Mouse (Mus musculus) mouse trophoblast stem cell (cell line): ENCODE measurements at regions not wholly inside any gene's neighbourhood (a gene's known extent, or its start where the extent isn't known, plus 50 kb on each side); places are given as distances from the start of the nearest gene placed in this dataset.

Source experiments
- in situ Hi-C, 2 experiments: fragments of 300-500 bp; cut with MseI, MboI; formaldehyde crosslinking; loops; 2 replicates in 1 of 2; 3 replicates in 1 of 2; pipeline ENCODE4 v1.15.1; 2025

- in situ Hi-C loops: no loop called here
Measured at GRCm38 (mm10) chr12:57809961-57810360, 246.0 kb downstream of the Ttc6 start.

DNA sequence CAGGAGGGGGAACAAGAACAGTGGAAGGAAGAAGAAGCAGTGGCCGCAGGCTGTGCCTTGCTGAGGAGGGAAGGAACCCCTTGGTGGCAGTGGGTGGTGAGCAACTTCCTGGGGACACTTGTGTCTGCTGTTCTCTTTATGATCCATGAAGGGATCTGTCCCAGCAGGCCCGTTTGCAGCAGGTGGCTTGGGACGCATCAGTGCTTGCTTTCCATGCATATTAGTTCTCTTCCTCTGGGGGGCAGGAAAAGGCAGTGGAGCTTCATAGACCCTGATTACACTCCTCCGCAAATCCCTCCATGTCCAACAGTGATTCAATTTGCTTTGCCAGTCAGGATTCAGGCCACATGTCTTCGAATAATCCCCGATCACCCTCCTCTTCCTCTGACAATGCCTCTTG, 259.9 kb downstream of the Ttc6 start:
- in situ Hi-C loops: no loop called here

DNA sequence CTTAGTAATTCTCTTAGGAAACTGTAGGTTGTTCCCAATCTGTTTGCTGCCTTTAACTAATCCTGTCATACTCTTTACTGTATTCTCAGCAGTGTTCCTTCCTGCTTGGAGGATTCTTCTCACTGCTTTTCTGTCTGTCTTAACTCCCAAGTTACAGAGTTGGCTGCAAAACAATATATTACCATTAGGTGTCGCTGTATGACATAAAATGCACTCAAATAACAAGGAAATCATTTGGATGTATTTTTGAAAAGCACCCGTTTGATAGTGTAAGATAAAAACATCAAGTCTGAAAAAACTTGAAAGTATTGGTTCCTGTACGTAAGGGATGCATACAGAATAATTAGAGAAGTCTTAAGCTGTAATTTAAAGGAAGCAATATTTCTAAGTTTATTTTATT, 261.8 kb downstream of the Ttc6 start:
- in situ Hi-C loops: loop anchor here (25.0 kb wide), 1 partner anchor 1112 kb away; no protein-coding TSS in a partner anchor

DNA sequence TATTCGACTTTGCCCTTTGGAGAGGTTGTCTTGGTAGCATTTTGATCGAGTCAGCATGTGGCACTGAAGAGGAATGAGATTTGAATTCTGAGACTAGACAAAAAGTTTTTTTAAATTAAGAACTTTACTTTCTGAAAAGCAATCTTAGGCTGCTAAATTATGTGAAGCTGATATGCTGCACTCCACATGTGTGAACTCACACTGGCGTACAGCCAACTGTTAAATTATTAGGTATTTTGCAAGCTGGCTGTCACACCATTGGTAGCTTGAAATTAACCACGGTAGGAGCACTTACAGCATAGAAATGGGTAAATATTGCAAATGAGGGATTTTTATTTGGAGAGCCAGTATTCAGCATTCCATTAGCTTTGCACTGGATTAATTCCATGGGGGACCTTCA, 278.9 kb downstream of the Ttc6 start:
- in situ Hi-C loops: loop anchor here (25.0 kb wide), 1 partner anchor 1094 kb away; no protein-coding TSS in a partner anchor

- in situ Hi-C loops: no loop called here
Measured at GRCm38 (mm10) chr12:57871028-57871427, 307.1 kb downstream of the Ttc6 start.

DNA sequence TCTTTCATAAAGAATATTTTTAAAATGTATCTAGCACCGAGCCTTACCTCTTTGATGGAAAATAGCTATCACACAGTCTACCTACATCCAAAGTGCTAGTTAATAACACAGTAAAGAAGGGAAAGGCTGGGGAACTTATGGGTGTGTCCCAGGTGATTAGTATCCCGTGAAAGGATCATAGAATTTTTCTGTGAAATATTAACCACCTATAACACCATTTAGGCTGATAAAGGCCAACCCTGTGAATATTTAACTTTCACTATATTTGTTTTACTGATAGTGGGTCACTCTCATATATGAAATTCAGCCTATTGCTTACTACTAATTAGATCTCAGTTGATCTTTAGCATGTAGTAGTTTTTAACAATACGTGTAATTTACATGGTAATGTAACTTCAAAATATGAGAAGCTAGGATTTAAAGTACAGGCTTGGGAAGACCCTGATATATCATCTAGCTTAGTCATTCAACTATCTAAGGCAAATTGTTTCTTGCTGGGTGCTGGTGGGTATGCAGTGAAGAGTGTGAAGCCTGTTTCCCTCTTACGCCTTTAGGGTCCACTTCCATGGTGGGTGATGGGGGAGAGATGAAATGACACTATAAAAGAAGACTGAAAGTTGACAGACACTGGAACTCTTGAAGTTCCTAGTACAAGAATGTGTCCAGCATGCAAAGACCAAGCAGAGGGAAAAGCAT, 320.6 kb upstream of the Sstr1 start:
- in situ Hi-C loops: no loop called here

- in situ Hi-C loops: no loop called here
Measured at GRCm38 (mm10) chr12:57891556-57891955, 320.0 kb upstream of the Sstr1 start.

DNA sequence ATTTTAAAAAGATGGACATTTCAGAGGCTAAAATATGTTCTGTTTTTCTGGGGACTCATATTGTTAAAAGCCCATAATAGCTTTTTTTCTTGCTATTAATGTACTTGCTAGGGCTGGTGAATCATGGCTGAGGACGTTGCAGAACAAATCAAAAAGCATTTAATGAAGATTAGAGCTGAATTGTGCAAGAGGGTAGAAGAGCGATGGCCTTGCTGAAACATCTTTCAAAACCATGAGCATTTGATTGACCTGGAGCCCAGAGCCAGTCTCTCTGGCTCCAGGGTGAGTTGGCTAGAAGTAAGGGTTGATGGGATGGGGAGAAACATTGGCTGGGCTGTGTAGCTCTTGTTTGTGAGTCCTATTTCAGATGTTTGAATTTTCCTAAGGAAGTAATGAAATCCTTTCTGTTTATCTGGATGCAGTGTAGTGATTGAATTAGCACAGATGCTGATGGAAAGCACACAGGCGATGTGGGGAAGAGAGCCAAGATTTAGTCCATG, 313.8 kb upstream of the Sstr1 start:
- in situ Hi-C loops: no loop called here

GRCm38 (mm10) chr12:57904658-57905057, 306.9 kb upstream of the Sstr1 start:
- in situ Hi-C loops: no loop called here

DNA sequence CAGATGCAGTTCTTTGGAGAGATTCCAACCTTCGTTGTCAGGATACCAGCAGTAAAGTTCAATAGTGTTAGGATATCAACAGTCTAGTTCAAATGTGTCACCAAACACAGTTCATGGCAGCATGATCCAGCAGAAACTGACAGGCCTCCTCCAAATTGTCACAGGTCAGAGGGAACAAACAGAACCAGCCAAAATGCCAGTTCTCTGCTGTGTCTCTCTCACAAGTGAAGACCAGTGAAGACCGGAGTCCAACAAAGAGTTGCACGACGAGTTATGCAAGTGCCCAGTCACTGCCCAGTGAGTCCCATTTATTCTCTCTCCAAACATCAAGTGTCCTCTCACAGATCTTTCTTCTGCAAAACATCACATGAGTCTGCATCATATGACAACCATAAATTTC, 293.4 kb upstream of the Sstr1 start:
- in situ Hi-C loops: no loop called here

DNA sequence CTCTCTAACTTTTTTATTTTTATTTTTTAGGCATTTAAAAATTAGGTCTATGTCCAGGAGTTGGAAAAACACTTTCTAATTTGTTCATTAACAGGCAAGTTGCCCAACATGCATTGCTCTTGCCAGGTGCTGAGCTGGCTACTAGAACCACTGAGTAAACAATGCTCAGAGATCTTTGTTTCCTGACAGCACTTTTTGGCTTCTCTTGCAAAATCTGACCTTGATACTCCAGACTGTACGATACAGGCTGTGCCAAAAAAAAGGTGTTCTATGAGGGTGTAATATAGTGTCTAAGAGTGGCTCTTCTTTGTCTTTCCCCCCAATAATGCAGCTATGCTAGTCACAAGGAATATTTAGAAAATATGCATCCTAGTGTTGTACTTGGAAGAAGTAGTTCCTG, 289.5 kb upstream of the Sstr1 start:
- in situ Hi-C loops: no loop called here

- in situ Hi-C loops: no loop called here
Measured at GRCm38 (mm10) chr12:57924422-57924821, 287.1 kb upstream of the Sstr1 start.

GRCm38 (mm10) chr12:57926886-57927285, 284.7 kb upstream of the Sstr1 start:
- in situ Hi-C loops: no loop called here

GRCm38 (mm10) chr12:57928030-57928429, 283.5 kb upstream of the Sstr1 start:
- in situ Hi-C loops: no loop called here

DNA sequence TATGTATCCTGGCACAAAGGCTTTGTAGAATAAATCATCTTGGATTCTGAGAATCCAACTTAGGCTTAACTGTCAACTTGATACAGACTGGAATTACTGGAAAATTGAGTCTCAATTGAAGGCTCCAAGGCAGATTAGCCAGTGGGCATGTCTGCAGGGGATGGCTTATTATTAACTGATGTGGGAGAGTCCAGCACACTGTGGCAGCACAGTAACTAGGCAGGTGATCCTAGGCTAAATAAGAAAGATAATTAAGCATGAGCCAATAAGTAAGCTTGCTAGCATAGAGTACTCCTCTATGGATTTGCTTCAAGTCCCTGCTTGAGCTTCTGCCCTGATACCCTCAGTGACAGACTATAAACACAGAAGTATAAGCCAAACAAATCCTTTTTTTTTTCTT, 279.7 kb upstream of the Sstr1 start:
- in situ Hi-C loops: no loop called here

- in situ Hi-C loops: no loop called here
Measured at GRCm38 (mm10) chr12:57949886-57950285, 261.7 kb upstream of the Sstr1 start.

DNA sequence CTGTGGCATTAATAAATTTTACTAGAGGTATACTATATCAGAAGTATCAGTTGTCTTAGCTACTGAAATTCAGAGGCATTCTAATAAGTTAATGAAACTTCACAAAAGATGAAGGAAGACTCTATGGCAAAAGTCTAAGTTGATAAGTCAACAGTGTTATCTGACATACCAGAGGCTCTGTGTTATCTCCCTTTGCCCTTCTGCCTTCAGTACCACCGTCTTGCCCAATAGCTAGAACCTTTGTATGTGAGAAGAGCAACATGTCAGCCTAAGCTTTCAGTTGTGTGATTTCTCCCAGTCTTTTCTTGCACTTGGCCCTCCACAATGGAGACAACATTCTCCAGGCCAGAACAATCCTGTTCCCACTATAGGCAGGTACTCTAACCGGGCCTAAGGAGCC, 253.0 kb upstream of the Sstr1 start:
- in situ Hi-C loops: no loop called here

- in situ Hi-C loops: no loop called here
Measured at GRCm38 (mm10) chr12:57960171-57960570, 251.4 kb upstream of the Sstr1 start.

- in situ Hi-C loops: no loop called here
Measured at GRCm38 (mm10) chr12:57969168-57969567, 242.4 kb upstream of the Sstr1 start.

- in situ Hi-C loops: no loop called here
Measured at GRCm38 (mm10) chr12:57970163-57970562, 241.4 kb upstream of the Sstr1 start.

DNA sequence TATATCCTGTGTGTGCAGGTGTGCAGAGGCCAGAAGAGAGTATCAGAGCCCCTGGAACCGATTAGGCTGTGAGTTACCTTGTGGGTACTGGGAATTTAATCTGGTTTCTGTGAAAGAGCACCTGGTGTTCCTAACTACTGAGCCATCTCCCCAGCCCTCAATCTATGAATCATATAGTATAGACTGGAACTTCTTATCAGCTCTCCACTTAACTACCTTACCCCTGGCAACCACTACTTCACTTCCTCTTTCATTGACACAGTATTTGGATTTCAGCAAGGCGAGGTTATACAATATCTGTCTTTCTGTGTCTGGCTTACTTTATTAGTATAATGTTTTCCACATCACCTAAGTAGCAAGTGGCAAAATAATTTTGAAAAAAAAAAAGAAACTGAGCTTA, 239.1 kb upstream of the Sstr1 start:
- in situ Hi-C loops: no loop called here
